Mouse (Mus musculus) heart, postnatal 0 days (tissue): ENCODE results near the gene Ifrd2. TPM values are rescaled to one million over a fixed set of nuclear protein-coding genes. Genes with fewer than 3 reads are reported as not detected.

Source experiments
- ATAC-seq: fragments of 200-750 bp; cut with Nextera tagmentation; 2 replicates; pipeline ENCODE4 v1.8.0; 2017; ENCODE audit warnings: low read depth, moderate number of reproducible peaks, moderate library complexity; ENCODE audit not compliant: insufficient read depth
- DNase-seq: peaks from one replicate; pipeline ENCODE4 v3.0.0-alpha.2; 2016; ENCODE audit warnings: low spot score
- H3K27ac ChIP-seq: fragments of 300-500 bp; sonication (generic); 2 replicates; pipeline ENCODE4 v1.5.1; 2014; ENCODE audit warnings: low read depth, mild to moderate bottlenecking
- H3K27me3 ChIP-seq: fragments of 300-500 bp; sonication (generic); 2 replicates; pipeline ENCODE4 v1.6.1; 2014; ENCODE audit warnings: low read length, mixed read lengths; ENCODE audit not compliant: control insufficient read depth, insufficient read depth
- H3K36me3 ChIP-seq: fragments of 300-500 bp; sonication (generic); replicated peaks from 2 replicates; pipeline ENCODE4 v1.6.1; 2014; ENCODE audit warnings: low read length, mixed read lengths; ENCODE audit not compliant: control insufficient read depth, insufficient read depth
- H3K4me1 ChIP-seq: fragments of 300-500 bp; sonication (generic); 2 replicates; pipeline ENCODE4 v1.6.1; 2014; ENCODE audit warnings: antibody characterized with exemption; ENCODE audit not compliant: control insufficient read depth, insufficient read depth
- H3K4me2 ChIP-seq: fragments of 300-500 bp; sonication (generic); 2 replicates; pipeline ENCODE4 v1.6.1; 2014; ENCODE audit warnings: low read depth, mild to moderate bottlenecking, low read length, moderate library complexity
- H3K4me3 ChIP-seq: fragments of 300-500 bp; sonication (generic); 2 replicates; pipeline ENCODE4 v1.5.1; 2014; ENCODE audit warnings: low read depth, low read length
- H3K9ac ChIP-seq: fragments of 300-500 bp; sonication (generic); replicated peaks from 2 replicates; pipeline ENCODE4 v1.6.1; 2014; ENCODE audit warnings: low read depth, low read length, mixed read lengths
- H3K9me3 ChIP-seq: fragments of 300-500 bp; sonication (generic); replicated peaks from 2 replicates; pipeline ENCODE4 v1.6.1; 2016; ENCODE audit warnings: low read length; ENCODE audit not compliant: control insufficient read depth
- CTCF ChIP-seq: IDR thresholded peaks from 2 replicates; pipeline ENCODE4 v1.5.1; 2016; ENCODE audit warnings: antibody characterized with exemption, control low read depth, low read depth
- EP300 ChIP-seq: IDR thresholded peaks from 2 replicates; pipeline ENCODE4 v1.6.1; 2016; ENCODE audit warnings: antibody characterized with exemption, low read depth
- WGBS: fragments of 180-500 bp; shearing (Covaris S2); extraction: QIAGEN DNeasy Blood & Tissue Kit; methylation state at CpG from one replicate; pipeline ENCODE4 v1.1.7; 2014; 5-methylcytosine and 5-hydroxymethylcytosine counted together
- polyA plus RNA-seq: library from polyadenylated mRNA; unstranded; fragments of >200 nt; fragmentation: Nextera tagmentation; extraction: Ambion mirVana; gene quantifications from 2 replicates; pipeline ENCODE4 v1.2.1, GENCODE M21; 2015
- total RNA-seq: library from RNA; depleted of rRNA; stranded (reverse); fragments of >200 nt; gene quantifications from 2 replicates; pipeline ENCODE4 v1.2.3, GENCODE M21; 2014; ENCODE audit warnings: low replicate concordance

Gene Ifrd2
- total and polyA plus RNA-seq, 2 experiments from 2014 or later: 28.6 to 31.2 TPM

GRCm38 (mm10) chr9:107605041-107605661 is 17.7 kb downstream of the Ifrd2 start:
- no peaks in the 10 kb centered on the region for H3K27me3 ChIP-seq
- peaks cover 25% of the 10 kb centered on the region for H3K4me1 ChIP-seq
- H3K4me2 ChIP-seq: peak overlapping the region; percentile 50
- TF ChIP-seq EP300: no peak
- no peak for TF ChIP-seq CTCF
- ATAC-seq (peak; percentile 39; the same call in 1 of the 2 replicates), DNase-seq (peak; percentile 56)
- peak overlapping the region; percentile 83 for H3K27ac ChIP-seq
- H3K9me3 ChIP-seq: no peaks in the 10 kb centered on the region
- no peak overlapping the region for H3K9ac ChIP-seq
- peak overlapping the region; percentile 14; the same call in 1 of the 2 replicates for H3K4me3 ChIP-seq
- 0 out of 2 replicates have a peak, but pooled peaks cover 5% of the 10 kb centered on the region for H3K36me3 ChIP-seq
- WGBS: 42% methylated on average over 23 of the region's 23 CpGs

GRCm38 (mm10) chr9:107606591-107606990 is 19.1 kb downstream of the Ifrd2 start:
- Histone ChIP-seq H3K9ac (peak overlapping the region; percentile 60), H3K36me3 (no peaks in the 10 kb centered on the region), H3K9me3 (no peaks in the 10 kb centered on the region), H3K27me3 (no peaks in the 10 kb centered on the region), H3K4me2 (peak overlapping the region; percentile 62), H3K4me3 (peak overlapping the region; percentile 37), H3K4me1 (peaks cover 40% of the 10 kb centered on the region), H3K27ac (peak overlapping the region; percentile 83)
- ATAC-seq (peak; percentile 32; the same call in 1 of the 2 replicates), DNase-seq (no peak)
- WGBS: 24% methylated on average over 9 of the region's 9 CpGs
- TF ChIP-seq EP300: no peak
- no peak for TF ChIP-seq CTCF

GRCm38 (mm10) chr9:107607036-107607435 is 19.6 kb downstream of the Ifrd2 start:
- Histone ChIP-seq H3K9me3 (no peaks in the 10 kb centered on the region), H3K4me3 (peak overlapping the region; percentile 37), H3K36me3 (no peaks in the 10 kb centered on the region), H3K4me1 (peaks cover 44% of the 10 kb centered on the region), H3K27me3 (no peaks in the 10 kb centered on the region), H3K9ac (peak overlapping the region; percentile 60), H3K4me2 (peak overlapping the region; percentile 62), H3K27ac (peak overlapping the region; percentile 83)
- TF ChIP-seq CTCF: no peak
- TF ChIP-seq EP300: no peak
- 72% methylated on average over 2 of the region's 2 CpGs for WGBS
- no peak for ATAC-seq
- DNase-seq: no peak

GRCm38 (mm10) chr9:107607653-107608245 is 20.3 kb downstream of the Ifrd2 start:
- H3K4me2 ChIP-seq: peak overlapping the region; percentile 62

GRCm38 (mm10) chr9:107608741-107609432 is 21.4 kb downstream of the Ifrd2 start, which contains the start of gene Sema3b:
Gene Sema3b, minus strand, starts transcription at chr9:107609229.
- peaks cover 49% of the 10 kb centered on the region for H3K4me1 ChIP-seq
- 46% methylated on average over 12 of the region's 12 CpGs for WGBS
- TF ChIP-seq CTCF (no peak), EP300 (no peak)
- H3K4me3 ChIP-seq: no peak within 1 kb of the TSS
- ATAC-seq (peak; percentile 9; the same call in 1 of the 2 replicates), DNase-seq (peak; percentile 47)
- H3K9ac ChIP-seq: 0 out of 2 replicates have a peak within 1 kb of the TSS, but pooled peaks have one; percentile 28
- peak within 1 kb of the TSS; percentile 62 for H3K4me2 ChIP-seq
- H3K9me3 ChIP-seq: no peaks in the 10 kb centered on the region
- H3K27me3 ChIP-seq: no peaks in the 10 kb centered on the region
- H3K36me3 ChIP-seq: peaks cover 4% of the 10 kb centered on the region
- H3K27ac ChIP-seq: peak within 1 kb of the TSS; percentile 83

More at GRCm38 (mm10) chr9:107607653-107608245, 20.3 kb downstream of the Ifrd2 start:
- peaks cover 49% of the 10 kb centered on the region for H3K4me1 ChIP-seq
- H3K27ac ChIP-seq: peak overlapping the region; percentile 83
- no peaks in the 10 kb centered on the region for H3K27me3 ChIP-seq
- H3K4me3 ChIP-seq: peak overlapping the region; percentile 13; the same call in 1 of the 2 replicates
- TF ChIP-seq EP300 (no peak), CTCF (no peak)
- no peaks in the 10 kb centered on the region for H3K36me3 ChIP-seq
- no peaks in the 10 kb centered on the region for H3K9me3 ChIP-seq
- WGBS: 35% methylated on average over 9 of the region's 9 CpGs
- peak overlapping the region; percentile 28; the same call in 1 of the 2 replicates for H3K9ac ChIP-seq
- no peak for DNase-seq
- no peak for ATAC-seq
